Mouse (Mus musculus) stomach, embryonic 16.5 days (tissue): ENCODE results near the gene Cand1. TPM values are rescaled to one million over a fixed set of nuclear protein-coding genes. Genes with fewer than 3 reads are reported as not detected.

Experiments used
- ATAC-seq: fragments of 200-750 bp; cut with Nextera tagmentation; 2 replicates; pipeline ENCODE4 v1.8.0; 2017; ENCODE audit warnings: moderate number of reproducible peaks, moderate TSS enrichment; ENCODE audit not compliant: insufficient read depth, low FRiP score
- H3K27ac ChIP-seq: fragments of 300-500 bp; sonication (generic); 2 replicates; pipeline ENCODE4 v1.5.1; 2014; ENCODE audit warnings: low read length
- H3K27me3 ChIP-seq: fragments of 300-500 bp; sonication (generic); 2 replicates; pipeline ENCODE4 v1.6.1; 2014; ENCODE audit warnings: low read length, control low read depth, mixed read lengths; ENCODE audit not compliant: control insufficient read depth, insufficient read depth
- H3K36me3 ChIP-seq: fragments of 300-500 bp; sonication (generic); 2 replicates; pipeline ENCODE4 v1.6.1; 2014; ENCODE audit warnings: low read length; ENCODE audit not compliant: control insufficient read depth, insufficient read depth
- H3K4me1 ChIP-seq: fragments of 300-500 bp; sonication (generic); 2 replicates; pipeline ENCODE4 v1.6.1; 2014; ENCODE audit warnings: low read length, control low read depth, mixed read lengths; ENCODE audit not compliant: control insufficient read depth, insufficient read depth
- H3K4me2 ChIP-seq: fragments of 300-500 bp; sonication (generic); 2 replicates; pipeline ENCODE4 v1.6.1; 2014; ENCODE audit warnings: low read depth, low read length, mixed read lengths
- H3K4me3 ChIP-seq: fragments of 300-500 bp; sonication (generic); replicated peaks from 2 replicates; pipeline ENCODE4 v1.5.1; 2014; ENCODE audit warnings: mild to moderate bottlenecking, low read length
- H3K9ac ChIP-seq: fragments of 300-500 bp; sonication (generic); 2 replicates; pipeline ENCODE4 v1.6.1; 2014; ENCODE audit warnings: low read length
- H3K9me3 ChIP-seq: fragments of 300-500 bp; sonication (generic); replicated peaks from 2 replicates; pipeline ENCODE4 v1.6.1; 2016; ENCODE audit warnings: low read length, control low read depth; ENCODE audit not compliant: control insufficient read depth
- WGBS: fragments of 180-500 bp; shearing (Covaris S2); extraction: QIAGEN DNeasy Blood & Tissue Kit; methylation state at CpG from one replicate; pipeline ENCODE4 v1.1.7; 2014; 5-methylcytosine and 5-hydroxymethylcytosine counted together
- polyA plus RNA-seq: library from polyadenylated mRNA; unstranded; fragments of >200 nt; fragmentation: Nextera tagmentation; extraction: Ambion mirVana; gene quantifications from 2 replicates; pipeline ENCODE4 v1.2.1, GENCODE M21; 2015

The Cand1 gene
- polyA plus RNA-seq, 1 experiment from 2014 or later = 40.2 TPM

DNA sequence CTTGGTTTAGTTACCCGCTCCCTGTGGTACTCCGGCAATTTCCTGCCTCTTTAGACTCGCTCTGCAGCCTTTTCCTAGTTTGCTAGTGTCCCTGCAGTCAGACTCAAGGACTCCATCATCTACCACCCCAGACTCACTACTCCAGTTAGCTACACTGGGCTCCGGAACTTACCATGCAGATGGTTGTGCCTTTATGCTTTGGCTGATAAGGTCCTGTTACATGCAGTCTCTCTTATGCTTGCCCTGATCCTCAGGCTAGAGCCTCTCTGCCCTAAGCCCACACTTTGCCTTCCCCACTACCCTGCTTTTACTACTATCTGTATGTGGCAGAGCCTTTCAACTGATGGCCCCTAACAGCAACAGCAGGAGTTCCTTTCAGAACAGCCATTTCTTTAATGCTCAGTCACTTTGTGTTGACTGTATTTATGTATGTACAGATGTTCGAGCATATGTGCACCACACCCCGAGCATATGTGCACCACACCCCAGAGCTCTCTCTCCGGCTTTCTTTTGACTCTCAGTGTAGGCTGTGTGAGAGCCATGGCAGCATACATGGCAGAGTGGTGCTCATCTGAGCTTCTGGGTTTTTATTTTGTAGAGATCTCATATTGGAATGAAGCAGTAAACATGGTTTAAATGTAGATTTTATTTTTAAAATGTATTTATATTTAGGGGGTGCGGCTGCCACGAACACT is 41.5 kb downstream of the Cand1 start:
- Histone ChIP-seq H3K4me3 (no peak overlapping the region), H3K36me3 (peaks cover 19% of the 10 kb centered on the region; the same call in 1 of the 2 replicates), H3K4me2 (no peak overlapping the region), H3K27me3 (no peaks in the 10 kb centered on the region), H3K27ac (no peak overlapping the region), H3K9me3 (no peaks in the 10 kb centered on the region), H3K4me1 (no peaks in the 10 kb centered on the region), H3K9ac (no peak overlapping the region)
- ATAC-seq = no peak
- WGBS = 94% methylated on average over 9 of the region's 9 CpGs

GRCm38 (mm10) chr10:119197621-119198150 is 42.2 kb downstream of the Cand1 start:
- no peak for ATAC-seq
- WGBS = 91% methylated on average over 13 of the region's 13 CpGs
- H3K4me3 ChIP-seq = no peak overlapping the region

GRCm38 (mm10) chr10:119192598-119193372 is 47.1 kb downstream of the Cand1 start:
- no peak overlapping the region for H3K27ac ChIP-seq
- ATAC-seq = no peak
- H3K27me3 ChIP-seq = no peaks in the 10 kb centered on the region
- no peaks in the 10 kb centered on the region for H3K9me3 ChIP-seq
- H3K4me3 ChIP-seq = no peak overlapping the region
- 34% methylated on average over 8 of the region's 8 CpGs for WGBS
- H3K4me2 ChIP-seq = no peak overlapping the region
- H3K4me1 ChIP-seq = no peaks in the 10 kb centered on the region
- H3K9ac ChIP-seq = no peak overlapping the region
- no peaks in the 10 kb centered on the region; the same call in 1 of the 2 replicates for H3K36me3 ChIP-seq

More at GRCm38 (mm10) chr10:119197621-119198150, 42.2 kb downstream of the Cand1 start:
- no peaks in the 10 kb centered on the region for H3K4me1 ChIP-seq
- no peaks in the 10 kb centered on the region for H3K9me3 ChIP-seq
- H3K9ac ChIP-seq = no peak overlapping the region
- H3K36me3 ChIP-seq = peaks cover 15% of the 10 kb centered on the region; the same call in 1 of the 2 replicates
- H3K27me3 ChIP-seq = no peaks in the 10 kb centered on the region
- no peak overlapping the region for H3K27ac ChIP-seq
- H3K4me2 ChIP-seq = no peak overlapping the region

DNA sequence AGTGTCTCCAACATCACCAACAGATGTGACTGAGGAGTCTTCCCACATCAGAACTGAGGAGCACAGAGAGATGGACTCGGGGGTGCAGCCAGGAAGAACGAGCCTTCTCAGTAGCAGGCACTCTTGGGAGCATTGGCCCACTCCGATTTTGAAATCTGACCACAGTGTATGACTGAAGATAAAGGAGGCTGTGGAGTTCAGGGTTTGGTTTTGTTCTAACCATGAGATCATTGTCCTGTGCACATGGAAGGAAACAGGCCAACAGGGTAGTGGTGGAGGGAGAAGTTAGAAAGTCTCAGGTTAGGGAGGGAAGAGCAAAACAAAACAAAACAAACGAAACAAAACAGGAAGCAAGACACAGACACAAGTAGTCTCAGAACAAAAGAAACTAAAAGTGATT is 52.1 kb downstream of the Cand1 start:
- no peaks in the 10 kb centered on the region for H3K36me3 ChIP-seq
- WGBS = 66% methylated on average over 4 of the region's 4 CpGs

GRCm38 (mm10) chr10:119169656-119170055 is 70.2 kb downstream of the Cand1 start:
- H3K4me1 ChIP-seq = 0 out of 2 replicates have a peak, but pooled peaks cover 2% of the 10 kb centered on the region

More for the DNA sequence above, 52.1 kb downstream of the Cand1 start:
- Histone ChIP-seq H3K9ac (no peak overlapping the region), H3K4me3 (no peak overlapping the region), H3K4me2 (no peak overlapping the region), H3K4me1 (no peaks in the 10 kb centered on the region), H3K27ac (no peak overlapping the region), H3K27me3 (no peaks in the 10 kb centered on the region), H3K9me3 (no peaks in the 10 kb centered on the region)
- ATAC-seq = no peak

DNA sequence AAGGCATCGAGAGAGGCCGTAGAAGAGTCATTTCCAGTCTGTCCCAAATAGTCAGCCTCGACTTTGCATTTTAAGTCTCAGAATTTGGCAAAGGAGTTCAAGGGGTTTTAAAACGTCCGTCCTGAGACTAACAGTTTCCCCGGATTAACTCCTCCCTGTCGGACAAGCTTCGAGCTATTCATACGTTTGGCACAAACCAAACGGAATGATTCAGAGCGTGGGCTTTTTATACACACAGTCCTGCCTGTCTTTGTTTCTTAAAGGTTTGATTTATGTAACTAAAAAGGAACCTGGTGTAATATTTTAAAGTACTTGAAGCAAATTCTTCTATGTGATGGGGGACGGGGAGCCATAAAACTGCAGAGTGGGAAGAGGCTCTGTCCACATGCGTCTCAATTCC is 70.6 kb downstream of the Cand1 start:
- no peak overlapping the region for H3K9ac ChIP-seq
- H3K9me3 ChIP-seq = no peaks in the 10 kb centered on the region
- ATAC-seq = no peak
- 0 out of 2 replicates have a peak, but pooled peaks cover 2% of the 10 kb centered on the region for H3K4me1 ChIP-seq
- no peak overlapping the region for H3K4me2 ChIP-seq
- no peak overlapping the region for H3K4me3 ChIP-seq
- no peaks in the 10 kb centered on the region for H3K27me3 ChIP-seq
- 50% methylated on average over 13 of the region's 13 CpGs for WGBS
- no peaks in the 10 kb centered on the region for H3K36me3 ChIP-seq
- no peak overlapping the region for H3K27ac ChIP-seq

More at GRCm38 (mm10) chr10:119169656-119170055, 70.2 kb downstream of the Cand1 start:
- no peak overlapping the region for H3K27ac ChIP-seq
- H3K4me3 ChIP-seq = no peak overlapping the region
- ATAC-seq = no peak
- no peak overlapping the region for H3K9ac ChIP-seq
- H3K4me2 ChIP-seq = no peak overlapping the region
- H3K9me3 ChIP-seq = no peaks in the 10 kb centered on the region
- H3K36me3 ChIP-seq = no peaks in the 10 kb centered on the region
- WGBS = 72% methylated on average over 3 of the region's 3 CpGs
- no peaks in the 10 kb centered on the region for H3K27me3 ChIP-seq

DNA sequence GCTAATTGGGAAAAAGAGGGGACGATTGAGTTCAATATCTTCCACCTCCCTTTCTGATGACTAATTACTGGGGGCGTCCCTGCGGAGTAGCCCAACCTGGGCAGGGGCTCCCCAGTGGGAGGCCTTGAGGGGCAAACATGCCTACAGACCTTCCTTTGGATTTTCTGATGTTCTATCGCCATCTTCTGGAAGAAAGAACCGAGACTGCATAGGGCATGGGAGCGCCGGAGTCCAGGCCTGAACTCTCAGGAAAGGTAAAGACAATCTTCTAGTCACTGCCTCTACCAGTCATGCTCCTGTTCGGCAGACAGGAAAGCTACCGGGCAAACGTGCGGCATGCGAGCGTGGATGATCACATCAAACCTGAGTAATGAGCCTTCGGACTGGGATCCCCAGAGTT is 71.1 kb downstream of the Cand1 start:
- H3K27ac ChIP-seq = no peak overlapping the region
- no peak overlapping the region for H3K9ac ChIP-seq
- WGBS = 35% methylated on average over 14 of the region's 14 CpGs
- H3K4me1 ChIP-seq = 0 out of 2 replicates have a peak, but pooled peaks cover 2% of the 10 kb centered on the region
- H3K9me3 ChIP-seq = no peaks in the 10 kb centered on the region
- no peak overlapping the region for H3K4me2 ChIP-seq
- no peak overlapping the region for H3K4me3 ChIP-seq
- H3K36me3 ChIP-seq = no peaks in the 10 kb centered on the region
- H3K27me3 ChIP-seq = no peaks in the 10 kb centered on the region
- 0 out of 2 replicates have a peak, but pooled peaks have one; percentile 44 for ATAC-seq

DNA sequence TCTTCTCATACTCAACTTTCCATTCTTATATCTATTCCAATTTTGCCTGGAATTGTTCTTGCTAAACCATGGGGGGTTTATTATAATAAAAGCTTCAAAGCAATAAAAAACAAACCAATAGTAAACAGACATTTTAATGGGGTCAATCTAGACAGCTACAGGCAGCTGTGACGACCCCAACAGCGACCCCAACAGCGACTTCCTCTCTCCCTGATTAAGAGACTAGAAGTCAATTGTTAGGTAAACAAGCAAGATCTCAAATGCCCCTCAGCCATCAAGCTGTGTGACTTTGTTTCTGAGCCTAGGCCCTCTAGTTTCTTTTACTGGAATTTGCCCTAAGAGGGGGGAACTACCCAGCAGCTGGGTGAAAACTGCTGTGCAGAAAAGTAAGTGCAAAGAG is 72.0 kb downstream of the Cand1 start:
- Histone ChIP-seq H3K27me3 (no peaks in the 10 kb centered on the region), H3K4me2 (no peak overlapping the region), H3K27ac (no peak overlapping the region), H3K36me3 (no peaks in the 10 kb centered on the region), H3K4me3 (no peak overlapping the region), H3K9me3 (no peaks in the 10 kb centered on the region), H3K9ac (no peak overlapping the region), H3K4me1 (0 out of 2 replicates have a peak, but pooled peaks cover 2% of the 10 kb centered on the region)
- no peak for ATAC-seq
- 24% methylated on average over 3 of the region's 3 CpGs for WGBS

- Histone ChIP-seq H3K4me2 (no peak overlapping the region), H3K9ac (no peak overlapping the region), H3K4me1 (0 out of 2 replicates have a peak, but pooled peaks cover 2% of the 10 kb centered on the region), H3K27ac (no peak overlapping the region), H3K36me3 (no peaks in the 10 kb centered on the region), H3K4me3 (no peak overlapping the region), H3K9me3 (no peaks in the 10 kb centered on the region), H3K27me3 (no peaks in the 10 kb centered on the region)
- ATAC-seq = no peak
- 86% methylated on average over 10 of the region's 10 CpGs for WGBS
Measured at GRCm38 (mm10) chr10:119165051-119165450, 74.8 kb downstream of the Cand1 start.
